Comparison of ENCODE assay signal across 19 mouse cellular contexts in genomic region chr8:118709366-118709765, GRCm38 (mm10).
DNase-seq lines count a peak whose midpoint lies in the region.
"Had no signal": no experiment of that assay in that cellular context is flagged by ENCODE, and none has a peak within 500 bp of the region (broad histone marks: within the 10 kb centered on the region; RNA-seq: fewer than 3 reads in every experiment).

No protein-coding gene starts in this region.

- intact Hi-C loops in heart, postnatal 10 days (cut with DNase I), result no loop called here

- H3K36me3 ChIP-seq in heart, embryonic 10.5 days, result no peaks in the 10 kb centered on the region
- H3K36me3 ChIP-seq: embryonic facial prominence, embryonic 13.5 days; embryonic facial prominence, embryonic 15.5 days; forebrain, embryonic 10.5 days; forebrain, embryonic 12.5 days had no signal

- DNase-seq in cerebellum, postnatal 14 days, result peak; percentile 64 to 68
- no peak for DNase-seq in cerebellum, adult 11-12 months
- peak; percentile 91 for DNase-seq in heart, adult 11 months
- DNase-seq in heart, embryonic 10.5 days (ENCODE audit: low spot score), result no peak
- peak; percentile 23 to 34 for DNase-seq in heart, postnatal 10 days
- DNase-seq in heart, adult 9 months (ENCODE audit: low spot score in 2 of 2), result no peak
- DNase-seq: adrenal gland, adult 2 months; adrenal gland, postnatal 10 days; adrenal gland, postnatal 25 days; cerebellum, adult 11 months; cerebellum, adult 8-10 months; cerebellum, adult 9-11 months; cerebellum, postnatal 36 days; embryo, embryonic 11 days had no signal

- no peaks in the 10 kb centered on the region for H3K9me3 ChIP-seq in heart, embryonic 10.5 days
- H3K9me3 ChIP-seq: forebrain, embryonic 10.5 days; forebrain, embryonic 12.5 days had no signal

- H3K27ac ChIP-seq in heart, embryonic 10.5 days, result no peak overlapping the region
- H3K27ac ChIP-seq: embryonic facial prominence, embryonic 13.5 days; embryonic facial prominence, embryonic 15.5 days; forebrain, embryonic 10.5 days; forebrain, embryonic 12.5 days had no signal

- H3K27me3 ChIP-seq in heart, embryonic 10.5 days (ENCODE audit: insufficient read depth, poor library complexity, severe bottlenecking), result no peaks in the 10 kb centered on the region
- H3K27me3 ChIP-seq: embryonic facial prominence, embryonic 13.5 days; embryonic facial prominence, embryonic 15.5 days; forebrain, embryonic 12.5 days had no signal

- 78% methylated on average over 3 of the region's 3 CpGs for WGBS in heart, embryonic 10.5 days

- H3K4me3 ChIP-seq in heart, embryonic 10.5 days, result no peak overlapping the region
- H3K4me3 ChIP-seq: embryonic facial prominence, embryonic 13.5 days; embryonic facial prominence, embryonic 15.5 days; erythroblast, embryonic 14.5 days; forebrain, embryonic 10.5 days; forebrain, embryonic 12.5 days had no signal

- H3K4me1 ChIP-seq in heart, embryonic 10.5 days, result peaks cover 5% of the 10 kb centered on the region
- H3K4me1 ChIP-seq: embryonic facial prominence, embryonic 13.5 days; embryonic facial prominence, embryonic 15.5 days; forebrain, embryonic 10.5 days; forebrain, embryonic 12.5 days had no signal

Comparison
In these comparisons a context has a peak if more than half of its experiments do, and no peak if none do; other contexts are left out.
1. DNase-seq: peak in cerebellum, postnatal 14 days (2 of 2), heart, adult 11 months (single experiment) and heart, postnatal 10 days (2 of 2); none in cerebellum, adult 11-12 months (single experiment), heart, embryonic 10.5 days (single experiment) and heart, adult 9 months (0 of 2).